Mouse (Mus musculus): Measurements from ENCODE around the gene 1700003F12Rik.

1700003F12Rik gene

DNA sequence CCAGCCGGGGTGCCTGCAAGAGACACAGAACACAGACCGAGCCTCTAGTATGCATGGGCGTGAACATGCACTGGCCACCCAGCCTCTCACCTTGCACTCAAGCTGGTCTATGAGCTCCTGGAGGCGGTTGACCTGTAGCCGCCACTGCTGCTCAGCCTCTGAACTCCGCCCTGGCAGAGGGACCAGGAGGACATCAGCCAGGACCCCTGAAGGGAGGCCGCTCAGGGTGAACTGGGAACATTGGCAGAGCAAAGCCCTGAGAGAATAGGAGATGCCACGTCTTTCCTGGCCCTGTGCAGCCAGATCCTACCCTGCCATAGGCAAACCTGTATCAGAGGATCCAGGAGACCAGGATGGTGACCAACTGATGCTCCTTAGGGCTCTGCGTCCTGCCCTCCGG is at the start of gene 1700003F12Rik:
1700003F12Rik (plus strand) TSS at position 375 of the 400 bp plus-strand sequence.
- no peak for DNase-seq (ENCODE audit: extremely low spot score, low spot score)

DNA sequence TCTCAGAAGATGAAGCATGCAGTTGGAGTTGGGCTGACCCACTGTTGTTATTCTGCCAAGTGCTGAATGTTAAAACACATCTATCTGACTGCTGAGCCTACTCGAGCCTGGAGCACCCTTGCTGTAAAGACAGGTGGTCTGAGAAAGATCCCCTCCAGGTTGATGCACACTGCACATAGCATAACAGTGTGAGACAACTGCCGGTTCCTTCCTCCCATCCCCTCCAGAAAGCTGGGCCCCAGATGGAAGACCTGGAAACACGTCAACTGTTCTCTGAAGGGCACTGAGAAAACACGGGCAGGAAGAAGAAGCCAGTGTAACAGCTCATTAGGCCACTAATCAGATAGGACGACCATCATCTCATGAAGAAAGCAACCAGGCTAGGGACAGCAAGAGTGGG is 48.3 kb upstream of the 1700003F12Rik start:
- no peak for DNase-seq (ENCODE audit: extremely low spot score, low spot score)

DNA sequence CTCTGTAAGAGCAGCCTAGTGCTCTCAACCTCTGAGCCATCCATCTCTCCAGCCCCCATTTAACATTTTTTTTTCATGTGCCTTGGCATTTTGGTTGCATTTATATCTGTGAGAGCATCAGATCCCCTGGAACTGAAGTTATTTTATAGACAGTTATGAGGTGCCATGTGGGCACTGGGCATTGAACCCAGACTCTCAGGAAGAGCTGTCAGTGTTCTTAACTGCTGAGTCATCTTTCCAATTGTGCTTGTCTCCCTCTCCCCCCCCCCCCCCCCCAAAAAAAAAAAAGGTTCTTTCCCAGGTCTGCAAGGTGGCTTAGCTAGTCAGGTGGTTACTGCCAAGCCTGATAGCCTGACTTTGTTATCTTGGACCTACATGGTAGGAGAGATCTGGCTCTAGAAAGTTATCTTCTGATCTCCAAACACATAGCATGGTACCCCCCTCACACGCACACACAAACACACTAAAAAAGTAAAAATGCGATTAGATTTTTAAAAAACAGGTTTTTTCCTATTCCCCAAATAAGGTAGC is 47.1 kb upstream of the 1700003F12Rik start:
- DNase-seq (ENCODE audit: extremely low spot score, low spot score): no peak

DNA sequence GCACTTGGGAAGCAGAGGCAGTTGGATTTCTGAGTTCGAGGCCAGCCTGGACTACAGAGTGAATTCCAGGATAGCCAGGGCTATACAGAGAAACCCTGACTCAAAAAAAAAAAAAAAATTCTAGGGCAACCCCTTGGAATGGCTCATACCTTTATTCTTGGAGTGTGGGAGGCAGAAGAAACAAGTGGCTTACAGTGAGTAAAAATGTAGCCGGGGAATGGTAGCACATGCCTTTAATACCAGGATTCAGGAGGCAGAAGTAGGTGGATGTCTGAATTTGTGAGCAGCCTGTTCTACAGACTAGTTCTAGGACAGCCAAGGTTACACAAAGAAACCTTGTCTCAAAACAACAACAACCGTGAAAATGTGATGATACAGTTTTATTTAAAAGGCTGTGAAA is 46.1 kb upstream of the 1700003F12Rik start:
- DNase-seq (ENCODE audit: extremely low spot score, low spot score): no peak

DNA sequence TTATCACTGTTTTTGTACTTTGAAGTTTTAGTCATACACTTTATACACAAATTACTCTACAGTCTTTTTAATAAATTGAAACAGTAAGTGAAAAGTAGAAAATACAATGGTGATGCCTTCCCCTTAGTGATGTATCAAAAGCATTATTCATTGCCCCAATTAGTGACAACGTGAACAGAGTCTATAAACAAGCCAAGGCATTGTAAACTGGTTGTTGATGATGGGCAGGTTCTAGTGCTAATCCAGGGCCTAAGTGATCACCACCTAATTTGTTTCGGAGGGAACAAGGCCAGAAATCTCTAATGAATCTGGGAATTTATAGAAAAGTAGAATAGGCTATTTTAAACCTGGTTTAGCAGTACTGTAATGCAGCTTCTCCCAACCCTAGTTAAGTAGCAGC is 39.8 kb upstream of the 1700003F12Rik start:
- no peak for DNase-seq (ENCODE audit: extremely low spot score, low spot score)

DNA sequence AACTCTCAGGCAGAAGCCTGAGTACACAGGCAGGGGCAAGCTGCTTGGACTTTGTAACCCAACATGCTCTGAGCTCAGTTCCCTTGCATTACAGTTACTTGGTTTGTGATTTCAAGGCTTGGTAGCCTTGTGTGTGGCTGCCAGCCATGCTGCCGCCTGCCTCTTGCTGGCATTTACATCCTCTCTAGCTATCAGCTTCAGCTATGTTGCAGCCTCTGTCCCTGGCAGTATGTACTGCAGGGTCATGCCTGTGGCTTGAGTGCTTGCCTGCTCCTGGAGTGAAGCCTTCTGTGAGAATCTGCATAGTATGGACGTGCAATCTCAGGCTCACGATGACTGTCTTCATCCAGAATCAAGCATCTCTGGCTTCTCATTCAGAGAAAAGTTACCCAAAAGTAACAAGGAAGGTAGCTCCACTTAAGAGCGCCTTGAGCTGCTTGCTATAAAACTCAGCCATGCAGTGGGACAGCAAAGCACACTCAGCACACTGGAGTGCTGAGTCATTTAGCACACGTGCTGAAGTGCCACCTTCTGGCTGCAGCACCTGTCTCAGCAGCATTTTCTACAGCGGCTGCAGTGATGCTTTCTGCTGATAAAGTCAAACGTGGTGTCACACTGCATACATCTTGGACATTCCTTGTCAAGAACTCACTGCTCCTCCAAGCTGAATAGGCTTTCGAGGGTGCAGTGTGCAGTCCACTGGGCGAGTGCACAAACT is 39.2 kb upstream of the 1700003F12Rik start:
- DNase-seq (ENCODE audit: extremely low spot score, low spot score): no peak

DNA sequence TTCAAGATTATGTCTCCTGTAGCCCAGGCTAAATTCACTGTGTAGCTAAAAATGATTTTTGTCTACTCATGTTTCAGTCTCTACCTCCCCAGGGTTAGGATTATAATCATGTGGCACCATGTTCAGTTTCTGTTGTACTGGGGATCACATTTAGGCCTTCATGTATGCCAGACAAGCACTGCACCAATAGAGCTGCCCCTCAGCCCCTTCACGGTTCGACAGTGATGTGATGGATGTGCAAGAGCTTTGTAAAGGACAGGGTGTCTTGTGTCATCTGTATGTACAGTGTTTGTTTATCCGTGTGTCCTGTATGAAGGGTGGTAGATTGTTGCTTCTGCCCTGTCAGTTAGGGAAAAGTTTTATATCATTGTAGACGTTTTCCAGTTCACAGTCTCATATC is 38.4 kb upstream of the 1700003F12Rik start:
- no peak for DNase-seq (ENCODE audit: extremely low spot score, low spot score)

DNA sequence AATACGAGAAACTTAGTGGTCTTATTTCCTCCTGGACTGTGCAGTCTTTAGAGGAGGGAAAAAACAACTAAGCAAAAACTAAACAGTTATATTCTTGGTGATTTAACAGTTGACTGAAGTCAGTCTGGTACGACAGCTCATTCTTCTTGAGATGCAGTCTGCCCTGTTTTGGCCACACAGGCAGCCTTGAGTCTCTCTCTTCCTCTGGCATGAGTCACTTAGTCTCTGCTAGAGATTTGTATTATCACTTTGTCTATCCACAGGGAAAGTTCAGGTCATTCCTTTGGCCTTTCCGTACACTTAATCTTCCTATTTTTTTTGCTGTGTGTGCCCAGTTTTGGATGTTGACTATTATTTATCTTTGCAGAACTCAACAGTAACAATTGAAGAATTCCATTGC is 36.7 kb upstream of the 1700003F12Rik start:
- DNase-seq (ENCODE audit: extremely low spot score, low spot score): no peak

DNA sequence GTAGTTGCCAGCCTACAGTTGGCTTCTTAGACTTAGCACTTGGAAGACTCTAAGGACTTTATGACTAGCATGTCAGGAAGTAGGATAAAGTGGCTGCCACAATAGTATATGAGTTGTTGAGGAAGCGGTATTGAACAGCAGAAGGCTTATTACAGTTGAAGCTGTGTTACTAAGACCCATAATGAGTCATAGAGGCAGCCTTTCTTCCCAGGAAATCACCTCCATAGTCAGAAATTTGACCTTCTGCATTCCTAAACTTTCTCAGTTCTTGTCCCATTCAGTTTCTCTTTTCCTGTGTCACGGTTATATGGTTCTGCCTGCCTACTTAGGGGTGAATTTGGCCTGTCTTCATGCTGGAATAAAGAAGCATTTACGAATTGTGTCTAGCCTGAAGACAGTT is 29.9 kb upstream of the 1700003F12Rik start:
- DNase-seq (ENCODE audit: extremely low spot score, low spot score): no peak

DNA sequence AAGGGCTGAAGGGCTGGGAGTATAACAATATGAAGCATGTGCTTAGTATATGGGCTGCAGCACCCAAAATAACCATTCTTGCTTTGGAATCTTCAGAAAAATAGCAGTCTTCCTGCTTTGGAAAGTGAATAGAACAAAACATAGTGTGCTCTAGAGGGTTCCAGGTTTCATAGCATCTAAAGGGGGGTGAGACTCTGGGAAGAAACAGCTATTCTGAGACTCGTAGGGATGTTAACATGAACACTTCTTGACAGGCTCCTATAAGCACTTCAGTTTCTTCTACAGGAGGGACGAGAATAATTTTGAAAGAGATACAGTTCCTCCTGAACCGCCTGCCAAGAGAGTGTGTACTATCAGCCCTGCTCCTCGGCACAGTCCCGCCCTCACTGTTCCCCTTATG is 29.5 kb upstream of the 1700003F12Rik start:
- no peak for DNase-seq (ENCODE audit: extremely low spot score, low spot score)

DNA sequence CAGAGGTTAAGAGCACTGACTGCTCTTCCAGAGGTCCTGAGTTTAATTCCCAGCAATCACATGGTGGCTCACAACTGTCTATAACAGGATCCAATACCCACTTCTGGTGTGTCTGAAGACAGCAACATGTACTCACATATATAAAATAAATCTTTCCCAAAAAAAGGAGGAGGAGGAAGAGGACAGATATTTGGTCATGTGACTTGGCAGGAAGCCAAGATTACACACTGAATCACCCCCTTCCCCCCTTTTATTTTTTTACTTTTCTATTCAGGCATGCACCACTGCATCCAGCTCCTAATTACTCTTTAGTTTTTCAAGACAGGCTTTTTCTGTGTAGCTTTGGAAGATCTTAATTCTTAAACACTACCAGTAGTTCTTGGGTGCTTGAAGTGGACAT is 25.4 kb upstream of the 1700003F12Rik start:
- DNase-seq (ENCODE audit: extremely low spot score, low spot score): no peak

DNA sequence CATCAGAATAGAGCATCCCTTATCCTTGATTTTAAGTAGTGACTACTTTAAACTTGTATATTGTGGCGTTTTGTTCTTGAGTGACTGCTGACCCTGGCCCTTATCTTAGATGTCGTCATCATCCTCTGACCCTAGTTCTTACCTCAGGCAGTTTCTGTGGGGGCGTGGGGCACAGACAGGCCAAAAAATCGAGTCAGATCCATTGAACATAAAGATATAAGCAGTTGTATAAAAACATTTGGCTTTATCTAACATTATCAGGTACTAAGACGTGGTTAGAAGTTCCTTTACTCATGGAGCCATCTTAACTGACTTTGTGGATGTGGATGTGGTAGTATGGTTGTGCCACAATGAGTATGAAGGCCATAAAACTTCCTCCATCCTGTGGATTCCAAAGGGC is 24.6 kb upstream of the 1700003F12Rik start:
- DNase-seq (ENCODE audit: extremely low spot score, low spot score): no peak

DNA sequence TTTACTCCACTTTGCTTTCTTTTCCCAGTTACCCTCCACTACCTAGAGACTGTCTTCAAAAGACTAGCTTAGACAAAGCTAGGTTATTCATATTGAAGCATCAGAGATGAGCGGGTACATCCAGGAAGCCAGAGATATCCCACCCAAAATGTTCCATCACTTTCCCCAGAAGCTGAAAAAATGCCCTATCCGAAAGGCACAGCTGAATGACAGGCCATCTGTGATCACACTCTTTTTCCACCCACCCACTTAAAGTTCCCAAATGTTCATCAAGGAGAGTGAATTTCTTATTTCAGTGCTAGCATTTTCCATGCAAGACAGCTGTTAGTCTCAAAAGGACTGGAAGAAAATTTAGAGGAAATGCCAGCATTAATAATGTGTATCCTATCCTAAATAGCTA is 21.6 kb upstream of the 1700003F12Rik start:
- no peak for DNase-seq (ENCODE audit: extremely low spot score, low spot score)

DNA sequence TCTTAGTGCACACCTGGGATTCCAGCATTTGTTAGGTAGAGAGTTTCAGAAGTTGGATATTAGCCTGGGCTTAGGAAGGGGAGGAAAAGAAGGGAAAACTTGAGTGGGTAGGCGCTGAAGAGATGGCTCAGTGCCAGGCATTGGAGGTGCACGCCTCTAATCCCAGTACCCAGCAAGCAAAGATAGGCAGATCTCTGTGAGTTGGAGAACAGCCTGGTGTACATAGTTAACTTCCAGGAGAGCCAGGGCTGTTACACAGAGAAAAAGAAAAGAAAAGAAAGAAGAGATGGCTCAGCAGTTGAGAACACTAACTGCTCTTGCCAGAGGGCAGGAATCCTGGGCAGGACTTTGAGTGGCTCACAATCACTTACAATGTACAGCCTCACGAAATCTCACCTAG is 20.4 kb upstream of the 1700003F12Rik start:
- DNase-seq (ENCODE audit: extremely low spot score, low spot score): no peak

DNA sequence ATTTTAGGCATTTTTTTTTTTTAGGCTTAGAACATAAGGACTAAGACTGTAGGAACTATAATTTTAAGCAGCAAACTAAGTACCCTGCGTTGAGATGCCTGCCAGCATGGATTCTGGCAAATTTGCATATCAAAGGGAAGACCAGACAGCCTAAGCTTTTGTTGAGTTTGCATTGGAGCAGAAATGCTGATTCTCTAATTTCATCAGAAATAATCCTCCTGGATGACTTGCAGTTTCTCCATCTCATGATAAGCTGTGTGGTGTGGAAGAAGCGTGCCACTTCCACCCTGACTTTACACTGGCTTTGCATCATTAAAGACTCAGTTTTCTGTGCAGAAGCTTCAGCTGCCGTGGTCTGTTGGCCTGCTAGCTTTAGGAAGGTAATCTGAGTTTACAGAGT is 14.0 kb upstream of the 1700003F12Rik start:
- DNase-seq (ENCODE audit: extremely low spot score, low spot score): no peak

DNA sequence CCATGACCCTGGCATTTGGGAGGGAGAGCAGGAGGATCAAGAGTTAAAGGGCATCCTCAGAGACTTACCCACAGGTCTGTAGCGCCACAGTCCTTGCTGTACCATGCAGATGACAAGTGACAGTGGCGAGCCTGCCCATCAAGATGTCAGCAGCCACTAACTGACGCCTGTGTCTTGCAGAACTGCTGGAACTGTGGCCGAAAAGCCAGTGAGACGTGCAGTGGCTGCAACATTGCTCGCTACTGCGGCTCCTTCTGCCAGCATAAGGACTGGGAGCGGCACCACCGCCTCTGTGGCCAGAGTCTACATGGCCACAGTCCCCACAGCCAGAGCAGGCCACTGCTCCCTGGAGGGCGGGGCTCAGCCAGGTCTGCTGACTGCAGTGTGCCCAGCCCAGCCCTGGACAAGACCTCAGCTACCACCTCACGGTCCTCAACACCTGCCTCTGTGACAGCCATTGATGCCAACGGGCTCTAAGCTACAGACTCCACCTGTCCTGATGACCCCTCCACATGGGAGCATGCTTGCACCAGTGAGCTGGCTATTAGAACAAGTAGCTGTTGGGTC is 12.1 kb upstream of the 1700003F12Rik start:
- DNase-seq (ENCODE audit: extremely low spot score, low spot score): no peak

DNA sequence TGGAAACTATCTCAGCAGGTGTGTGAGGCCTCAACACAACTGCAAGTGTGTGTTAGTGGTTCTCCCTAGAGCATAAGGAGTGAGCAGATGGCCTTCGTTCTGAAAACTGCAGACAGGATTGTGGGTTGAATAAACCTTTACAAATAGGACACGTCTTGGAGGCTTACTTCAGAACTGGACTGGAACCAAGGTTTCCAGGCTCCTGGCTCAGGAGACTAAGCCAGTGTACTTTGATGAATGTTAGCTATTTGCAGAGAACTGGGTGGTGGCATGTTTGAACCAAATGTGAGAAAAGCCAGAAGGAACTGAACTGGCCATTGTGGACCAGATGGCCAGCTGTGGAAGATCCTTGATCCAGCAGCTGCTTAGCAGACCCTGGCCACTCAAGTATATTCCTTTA is 8.6 kb upstream of the 1700003F12Rik start:
- DNase-seq (ENCODE audit: extremely low spot score, low spot score): no peak

DNA sequence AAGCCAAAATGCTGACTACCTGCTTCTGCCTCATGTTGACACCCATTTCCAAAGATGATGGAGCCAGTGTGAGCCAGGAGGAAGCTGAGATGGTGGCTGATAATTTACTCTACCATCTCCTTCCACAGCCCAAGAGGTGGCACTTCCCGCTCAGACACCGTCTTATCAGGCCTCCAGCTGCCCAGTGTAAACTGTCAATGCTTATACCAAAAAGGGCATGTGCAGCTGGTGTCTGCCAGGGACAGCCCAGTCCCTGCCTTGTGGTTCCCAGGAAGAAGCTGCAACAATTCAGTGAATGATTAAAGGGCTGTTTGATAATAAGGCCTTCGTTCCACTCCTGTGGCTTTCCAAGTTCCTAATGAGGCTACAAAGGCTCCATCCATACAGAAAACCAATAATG is 8.2 kb upstream of the 1700003F12Rik start:
- DNase-seq (ENCODE audit: extremely low spot score, low spot score): no peak

DNA sequence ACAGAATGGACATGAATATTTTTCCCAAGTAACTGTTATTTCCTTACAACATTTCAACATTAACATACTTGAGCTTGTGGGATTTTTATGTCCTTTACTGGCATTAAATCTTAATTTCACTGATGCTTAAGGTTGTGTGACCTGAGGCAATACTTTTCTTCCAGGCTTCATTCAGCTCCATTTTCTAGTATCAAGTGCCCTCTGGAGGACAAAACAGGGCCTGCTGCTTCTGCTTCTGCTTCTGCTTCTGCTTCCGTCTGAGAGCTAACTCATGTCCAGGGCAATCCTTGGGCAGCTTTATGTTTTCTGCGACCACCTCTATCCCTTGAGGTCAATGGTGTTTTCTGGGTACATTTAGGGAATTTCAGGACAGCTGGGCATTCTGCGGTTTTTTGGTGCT is 7.2 kb upstream of the 1700003F12Rik start:
- no peak for DNase-seq (ENCODE audit: extremely low spot score, low spot score)

DNA sequence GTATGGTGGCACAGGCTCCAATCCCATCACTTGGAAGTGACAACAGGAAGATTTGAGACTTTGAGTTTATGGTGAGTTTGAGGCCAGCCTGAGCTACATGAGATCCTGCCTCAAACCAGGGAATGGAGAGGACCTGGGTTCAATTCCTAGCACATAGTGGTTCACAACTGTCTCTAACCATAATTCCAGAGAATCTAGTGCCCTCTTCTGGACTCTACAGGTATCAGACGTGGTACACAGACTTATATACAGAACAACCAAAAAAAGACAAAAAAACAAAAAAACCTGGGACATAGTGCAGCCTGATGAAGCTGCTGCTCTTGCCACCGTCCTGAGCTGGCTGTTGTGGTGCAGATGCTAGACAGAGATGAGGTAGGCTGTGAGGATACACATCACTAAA is 5.3 kb upstream of the 1700003F12Rik start:
- DNase-seq (ENCODE audit: extremely low spot score, low spot score): no peak

DNA sequence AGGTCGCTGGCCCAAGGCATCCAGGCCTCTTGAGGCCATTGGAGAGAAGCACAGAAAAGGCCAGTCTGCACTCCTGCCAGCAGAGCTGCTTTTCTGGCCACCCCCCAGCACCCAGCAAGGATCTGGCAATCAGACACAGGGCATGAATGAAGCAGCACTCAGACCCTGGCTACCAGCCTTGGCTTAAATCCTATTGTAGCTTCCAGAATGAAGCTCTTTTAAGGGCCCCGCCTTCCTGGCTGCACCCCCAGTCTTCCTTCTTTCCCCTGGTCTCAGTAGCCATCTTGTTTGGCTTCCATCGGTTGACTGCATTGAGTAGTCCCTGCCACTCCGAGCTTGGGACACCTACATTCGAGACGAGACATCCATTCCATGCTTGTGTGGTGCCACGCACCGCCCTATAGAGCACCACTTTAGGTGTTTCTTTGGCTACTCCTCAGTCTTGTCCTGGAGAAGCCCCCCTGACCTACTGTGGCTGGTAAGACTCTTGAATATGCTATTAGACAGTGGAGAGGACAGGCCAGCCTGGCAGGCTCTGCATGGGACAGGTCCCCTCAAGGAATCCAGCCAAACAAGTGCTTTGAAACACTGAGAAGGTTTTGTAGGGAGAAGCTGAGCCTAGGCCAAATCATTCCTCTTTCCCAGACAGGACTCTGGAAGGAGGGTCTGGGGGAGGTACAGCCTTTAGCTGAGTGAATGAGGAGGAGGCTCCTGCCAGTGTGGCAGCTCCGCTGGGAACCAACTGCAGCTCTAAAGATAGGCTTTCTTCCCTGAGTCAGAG is 3.1 kb upstream of the 1700003F12Rik start:
- DNase-seq (ENCODE audit: extremely low spot score, low spot score): no peak

DNA sequence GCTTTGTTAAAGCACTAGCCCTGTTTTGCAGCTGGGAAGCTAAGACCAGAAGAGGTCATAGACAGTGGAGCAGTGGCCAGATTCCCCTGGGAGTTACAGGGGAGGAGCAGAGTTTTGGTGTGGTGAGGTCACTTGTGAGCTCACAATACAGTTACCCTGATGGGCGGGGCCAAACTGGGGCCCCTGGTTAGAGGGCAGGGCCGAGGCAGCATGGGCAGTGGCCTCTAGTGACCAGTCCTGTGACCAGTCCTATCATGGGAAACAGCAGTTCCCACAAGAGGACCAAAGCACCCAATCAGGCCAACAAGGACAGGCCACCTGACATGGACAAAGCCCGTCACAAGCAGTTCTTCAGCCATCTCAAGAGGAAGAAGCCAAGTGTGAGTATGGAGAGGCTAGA is 1.8 kb downstream of the 1700003F12Rik start:
- no peak for DNase-seq (ENCODE audit: extremely low spot score, low spot score)

Measured in neural tube, embryonic 10.5 days (tissue).